Mouse (Mus musculus): ENCODE measurements around the gene Irak2.

Irak2 gene

DNA sequence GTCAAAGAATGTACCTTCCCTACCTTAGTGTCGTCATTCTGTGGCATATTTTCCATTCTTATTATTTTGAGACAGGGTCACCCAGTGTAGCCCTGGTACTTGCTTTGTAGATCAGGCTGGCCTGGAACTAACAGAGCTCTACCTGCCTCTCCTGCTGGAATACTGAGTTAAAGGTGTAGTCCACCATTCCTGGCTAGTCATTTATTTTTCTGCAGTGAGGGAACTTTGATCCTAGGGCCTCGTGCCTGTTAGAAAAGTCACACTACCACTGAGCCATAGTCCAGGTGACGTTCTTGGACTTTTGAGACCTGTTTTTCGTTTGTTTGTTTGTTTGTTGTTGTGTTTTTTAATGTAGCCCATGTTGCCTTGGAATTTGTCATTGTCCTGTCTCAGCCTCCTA lies 934 bp downstream of the Irak2 start:
- DNase-seq (ENCODE audit: low spot score in 2 of 2) = no peak

DNA sequence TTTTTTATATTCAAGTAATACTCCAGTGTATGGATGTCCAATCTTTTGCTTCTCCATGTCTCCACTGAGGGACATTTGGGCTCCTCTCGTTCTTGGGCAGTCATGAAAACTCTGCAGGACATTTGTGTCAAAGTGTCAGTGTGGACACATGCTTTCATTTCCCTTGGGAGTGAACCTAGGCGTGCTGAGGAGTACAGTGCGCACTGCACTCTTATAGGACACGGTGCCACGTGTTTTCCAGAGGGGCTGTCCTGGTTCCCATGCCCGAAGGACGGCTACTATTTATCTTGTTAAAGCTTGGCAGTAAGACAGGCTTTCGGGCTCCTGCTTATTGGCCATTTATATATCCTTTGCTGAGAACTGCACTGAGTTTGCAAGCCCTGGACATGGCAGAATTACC lies 4.3 kb downstream of the Irak2 start:
- DNase-seq (ENCODE audit: low spot score in 2 of 2) = no peak

DNA sequence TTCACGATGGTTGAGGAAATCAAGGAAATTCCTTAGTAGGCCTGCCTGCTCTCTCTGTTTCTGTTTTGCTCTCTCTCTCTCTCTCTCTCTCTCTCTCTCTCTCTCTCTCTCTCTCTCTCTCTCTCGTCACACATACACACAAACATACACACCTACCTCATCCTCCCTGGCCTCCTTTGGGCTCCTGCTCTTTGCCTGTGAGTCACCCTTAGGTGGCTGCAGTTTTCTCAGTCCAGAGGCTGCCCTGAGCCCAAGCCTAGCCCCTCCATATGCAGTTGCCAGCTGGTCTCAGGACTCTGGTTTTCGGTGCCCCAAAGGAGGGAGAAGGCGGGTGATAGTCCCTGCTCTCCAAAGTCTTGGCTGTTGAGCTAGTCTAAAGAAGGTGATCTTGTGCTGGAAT lies 4.8 kb downstream of the Irak2 start:
- DNase-seq (ENCODE audit: low spot score in 2 of 2) = peak in 1 of 2 experiments; percentile 38

DNA sequence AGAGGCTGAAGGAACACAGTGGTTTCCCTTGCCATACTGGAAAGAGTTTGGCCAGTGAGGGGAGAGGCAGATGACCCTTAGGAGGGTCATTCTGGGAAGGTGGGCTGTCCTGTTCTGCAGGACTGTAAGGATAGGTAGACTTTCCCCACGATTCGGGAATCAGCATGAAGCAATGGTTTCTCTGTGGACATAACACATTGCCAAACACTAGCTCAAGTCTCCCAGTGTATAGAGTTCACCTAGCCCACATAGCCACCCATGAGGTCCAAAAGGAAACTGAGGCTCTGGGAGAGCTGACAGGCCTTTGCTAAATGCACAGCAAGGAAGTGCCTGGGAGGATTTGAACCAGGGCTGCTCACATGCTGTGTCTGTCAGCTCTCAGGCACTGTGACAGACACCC lies 5.7 kb downstream of the Irak2 start:
- no peak for DNase-seq (ENCODE audit: low spot score in 2 of 2)

DNA sequence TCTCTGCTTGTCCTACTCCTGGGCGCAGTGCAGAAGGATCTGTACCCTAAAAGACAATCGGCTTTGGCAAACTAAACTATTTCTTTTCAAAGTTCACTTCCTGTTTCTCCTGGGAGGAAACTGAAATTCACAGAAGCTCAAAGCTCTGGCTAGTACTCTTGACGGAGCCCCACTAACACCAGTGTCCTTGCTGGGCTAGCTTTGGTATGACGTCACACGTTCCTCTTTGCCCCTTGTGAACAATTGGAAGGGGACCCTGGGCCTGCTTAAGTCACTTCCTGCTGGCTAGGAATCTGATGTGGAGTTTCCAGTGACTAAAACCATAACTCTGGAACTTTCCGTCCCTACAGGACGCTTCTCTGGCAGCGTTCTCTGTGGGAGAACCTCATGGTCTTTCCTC lies 6.5 kb downstream of the Irak2 start:
- DNase-seq (ENCODE audit: low spot score in 2 of 2) = peak in 1 of 2 experiments; percentile 14

DNA sequence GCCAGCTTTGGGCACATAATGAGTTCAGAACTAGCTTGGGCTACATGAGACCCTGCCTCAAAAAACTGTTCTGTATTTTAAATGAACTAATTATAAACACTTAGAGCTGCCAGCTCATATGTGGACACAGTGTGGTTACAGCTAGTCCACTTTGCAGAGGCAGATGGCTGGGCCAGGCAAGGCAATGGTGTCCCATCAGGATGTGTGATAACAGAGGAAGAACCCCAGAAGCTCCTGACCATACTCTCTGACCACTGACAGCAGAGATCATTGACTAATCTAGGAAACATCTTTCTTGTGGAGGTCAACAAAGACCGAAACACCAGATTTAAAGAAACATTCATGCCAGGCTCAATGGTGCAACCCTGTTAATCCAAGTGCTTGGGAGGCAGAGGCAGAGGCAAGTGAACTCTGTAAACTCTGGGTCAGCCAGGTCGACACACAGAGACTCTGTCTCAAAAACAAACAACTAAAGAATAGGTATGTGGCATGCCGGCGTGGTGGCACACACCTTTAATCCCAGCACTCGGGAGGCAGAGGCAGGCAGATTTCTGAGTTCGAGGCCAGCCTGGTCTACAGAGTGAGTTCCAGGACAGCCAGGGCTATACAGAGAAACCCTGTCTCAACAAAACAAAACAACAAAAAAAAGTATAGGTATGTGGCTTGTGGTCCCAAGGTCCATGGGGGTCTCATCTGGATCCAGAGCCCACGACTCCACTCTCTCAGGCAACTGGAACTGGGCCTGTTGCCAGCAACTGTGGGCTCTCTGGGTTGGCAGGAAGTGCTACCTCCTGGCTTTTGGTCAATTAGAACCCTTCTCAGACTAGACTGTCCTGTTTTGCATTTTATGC lies 11.3 kb downstream of the Irak2 start:
- DNase-seq (ENCODE audit: low spot score in 2 of 2) = peak; percentile 33 to 64

DNA sequence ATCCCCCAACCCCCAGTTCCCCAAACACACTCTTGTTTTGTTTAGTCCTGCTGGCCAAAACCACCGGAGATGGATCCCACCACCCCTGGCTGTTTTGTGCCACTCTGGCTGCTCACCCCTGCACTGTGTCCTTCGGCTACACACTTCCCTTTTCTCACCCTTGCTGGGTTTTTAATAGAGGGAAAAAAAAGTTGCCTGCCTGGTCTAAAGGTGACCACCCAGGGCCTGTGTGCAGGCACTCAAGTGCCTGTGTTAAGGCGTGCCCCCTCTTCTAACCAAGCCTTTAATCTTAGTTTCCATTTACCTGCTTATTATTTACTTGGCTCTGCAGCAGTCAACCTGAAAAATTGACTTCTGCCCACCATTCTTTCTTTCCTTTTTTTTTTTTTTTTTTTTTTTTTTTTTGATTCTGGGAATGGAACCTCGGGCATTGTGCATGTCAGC lies 12.0 kb downstream of the Irak2 start:
- peak in 1 of 2 experiments; percentile 47 for DNase-seq (ENCODE audit: low spot score in 2 of 2)

DNA sequence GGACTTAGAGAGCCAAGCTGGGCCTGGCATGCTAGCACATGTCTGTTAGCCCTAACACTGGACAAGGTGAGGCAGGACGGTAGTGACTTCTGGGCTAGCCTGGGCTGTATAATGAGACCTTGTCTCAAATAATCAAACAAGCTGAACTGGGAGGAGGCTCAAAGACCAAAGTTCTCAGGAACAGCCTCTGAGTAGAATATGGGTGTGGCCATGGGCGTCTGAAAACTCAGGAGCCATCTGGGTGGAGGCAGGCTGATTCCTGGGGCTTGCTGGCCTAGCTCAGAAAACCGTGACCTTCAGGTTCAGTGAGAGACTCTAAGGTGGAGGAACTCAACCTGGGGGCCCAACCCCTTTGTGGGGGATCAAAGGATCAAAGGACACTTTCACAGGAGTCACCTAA lies 13.4 kb downstream of the Irak2 start:
- no peak for DNase-seq (ENCODE audit: low spot score in 2 of 2)

DNA sequence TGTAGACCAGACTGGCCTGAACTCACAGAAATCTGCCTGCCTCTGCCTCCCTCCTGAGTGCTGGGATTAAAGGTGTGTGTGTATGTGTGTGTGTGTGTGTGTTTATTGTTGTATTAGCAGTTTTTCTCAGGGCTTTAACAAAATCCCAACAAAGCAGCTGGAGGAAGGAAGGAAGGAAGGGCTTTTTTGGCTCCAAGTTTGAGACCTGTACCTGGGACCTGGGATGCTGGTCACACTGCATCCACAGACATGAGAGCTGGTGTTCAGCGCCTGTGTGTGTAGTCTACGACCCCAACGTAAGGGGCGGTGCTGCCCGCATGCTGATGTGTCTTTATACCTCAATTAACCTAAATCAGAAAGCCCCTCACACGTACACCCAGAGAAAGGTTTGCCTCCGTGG lies 15.3 kb downstream of the Irak2 start:
- no peak for DNase-seq (ENCODE audit: low spot score in 2 of 2)

DNA sequence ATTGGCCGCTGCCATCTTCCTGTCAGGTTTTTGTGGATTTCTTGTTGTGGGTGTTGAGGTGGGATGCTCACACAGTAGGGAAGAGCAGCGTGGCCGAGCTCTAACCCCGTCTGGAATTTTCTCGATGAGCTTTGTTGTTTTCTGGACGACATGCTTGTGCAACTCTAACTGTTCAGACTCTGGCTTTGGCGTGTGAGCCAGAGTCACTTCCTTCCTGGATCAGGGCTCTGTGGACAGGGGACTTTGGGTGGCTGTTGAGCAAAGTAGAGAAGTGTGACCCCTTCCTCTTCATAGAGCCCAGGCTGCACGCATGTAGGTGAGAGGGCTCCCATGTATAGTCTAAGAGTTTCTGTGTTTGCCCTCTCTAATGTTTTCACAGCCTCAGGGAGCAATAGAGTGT lies 15.8 kb downstream of the Irak2 start:
- DNase-seq (ENCODE audit: low spot score in 2 of 2) = peak in 1 of 2 experiments; percentile 20

DNA sequence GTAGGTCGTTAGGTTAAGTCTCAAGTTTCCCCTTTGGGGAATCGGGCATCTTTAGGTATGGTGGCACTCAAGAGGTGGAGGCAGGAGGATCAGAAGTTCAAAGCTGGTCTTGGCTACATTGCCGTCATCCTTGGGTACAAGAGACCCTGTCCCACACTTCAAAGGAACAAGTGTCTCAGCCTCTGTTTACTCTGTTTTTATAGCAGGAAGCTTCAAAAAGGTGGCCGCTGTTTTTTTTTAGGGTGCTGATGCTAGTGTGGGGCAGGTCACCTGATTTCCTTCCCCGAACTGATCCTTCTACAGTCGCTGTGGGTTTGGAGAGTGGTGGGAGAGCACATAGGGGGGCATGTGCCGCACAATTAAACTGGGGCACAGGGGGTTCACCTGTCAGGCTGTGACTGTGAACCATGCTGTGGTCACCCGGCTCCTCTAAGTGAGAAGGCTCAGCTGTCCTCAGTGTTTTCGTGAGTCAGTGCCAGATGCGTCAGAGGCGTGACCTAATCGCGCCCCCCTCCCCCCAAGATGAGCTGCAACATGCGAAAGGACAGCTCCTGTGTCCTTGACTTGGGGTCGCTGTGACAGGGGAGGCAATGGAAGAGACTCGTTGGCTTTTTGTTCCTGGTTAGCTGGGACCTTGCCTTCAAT lies 16.6 kb downstream of the Irak2 start:
- peak; percentile 91 to 95 for DNase-seq (ENCODE audit: low spot score in 2 of 2)

DNA sequence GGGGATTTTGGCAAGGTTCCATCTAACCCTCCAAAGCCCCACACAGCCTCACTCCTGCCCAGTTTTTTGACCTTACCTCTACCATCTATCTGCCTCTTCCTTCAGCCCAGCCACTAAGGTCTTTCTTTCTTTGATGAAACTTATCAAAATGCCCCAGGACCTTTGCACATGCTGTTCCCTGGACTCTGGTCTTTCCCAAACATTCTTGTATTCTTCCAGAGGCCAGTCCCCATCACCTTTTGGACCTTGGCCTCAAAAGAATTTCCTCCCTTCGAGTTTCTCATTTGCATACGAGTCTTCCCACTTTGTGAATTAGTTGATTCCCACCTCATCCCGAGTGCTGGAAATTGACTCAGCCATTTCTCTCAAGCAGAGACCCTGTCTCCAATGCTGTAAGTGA lies 17.2 kb downstream of the Irak2 start:
- no peak for DNase-seq (ENCODE audit: low spot score in 2 of 2)

DNA sequence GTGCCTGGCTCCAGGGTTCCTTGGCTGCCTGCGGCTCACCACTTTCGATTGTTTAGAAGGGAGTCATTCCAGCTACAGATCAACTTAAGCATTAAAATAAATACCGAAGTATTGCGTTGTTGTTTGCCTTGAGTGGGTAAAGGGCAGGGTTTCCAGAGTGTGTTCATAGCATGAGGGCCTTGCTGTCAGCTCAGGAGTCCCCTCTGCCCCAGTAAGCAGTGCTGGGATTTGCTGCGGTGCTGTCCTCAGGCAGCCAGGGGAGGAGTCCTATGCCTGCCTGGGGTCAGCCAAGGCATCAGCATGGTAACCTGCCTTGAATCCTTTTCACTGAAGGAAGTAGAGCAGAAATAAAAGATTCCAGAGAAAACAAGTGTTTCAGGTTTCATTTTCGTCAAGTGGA lies 18.6 kb downstream of the Irak2 start:
- DNase-seq (ENCODE audit: low spot score in 2 of 2) = no peak

DNA sequence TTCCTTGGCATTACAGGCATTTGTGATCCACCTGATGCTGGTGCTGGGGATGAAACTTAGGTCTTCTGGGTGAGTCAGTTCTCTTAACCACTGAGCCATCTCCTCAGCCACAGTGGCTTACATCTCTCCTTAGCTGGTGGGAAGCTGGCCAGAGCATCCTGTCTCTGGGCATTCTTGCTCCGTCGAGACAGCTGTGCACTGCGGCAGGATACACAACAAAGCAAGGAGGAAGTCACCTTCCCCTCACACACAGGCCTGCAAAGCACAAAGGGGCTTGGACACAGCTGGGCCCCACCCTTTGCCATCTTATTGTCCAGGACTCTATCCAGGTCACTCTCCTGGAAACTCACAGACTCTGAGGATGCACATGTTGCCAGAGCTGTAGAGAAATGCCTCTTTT lies 20.0 kb downstream of the Irak2 start:
- DNase-seq (ENCODE audit: low spot score in 2 of 2) = peak in 1 of 2 experiments; percentile 34

DNA sequence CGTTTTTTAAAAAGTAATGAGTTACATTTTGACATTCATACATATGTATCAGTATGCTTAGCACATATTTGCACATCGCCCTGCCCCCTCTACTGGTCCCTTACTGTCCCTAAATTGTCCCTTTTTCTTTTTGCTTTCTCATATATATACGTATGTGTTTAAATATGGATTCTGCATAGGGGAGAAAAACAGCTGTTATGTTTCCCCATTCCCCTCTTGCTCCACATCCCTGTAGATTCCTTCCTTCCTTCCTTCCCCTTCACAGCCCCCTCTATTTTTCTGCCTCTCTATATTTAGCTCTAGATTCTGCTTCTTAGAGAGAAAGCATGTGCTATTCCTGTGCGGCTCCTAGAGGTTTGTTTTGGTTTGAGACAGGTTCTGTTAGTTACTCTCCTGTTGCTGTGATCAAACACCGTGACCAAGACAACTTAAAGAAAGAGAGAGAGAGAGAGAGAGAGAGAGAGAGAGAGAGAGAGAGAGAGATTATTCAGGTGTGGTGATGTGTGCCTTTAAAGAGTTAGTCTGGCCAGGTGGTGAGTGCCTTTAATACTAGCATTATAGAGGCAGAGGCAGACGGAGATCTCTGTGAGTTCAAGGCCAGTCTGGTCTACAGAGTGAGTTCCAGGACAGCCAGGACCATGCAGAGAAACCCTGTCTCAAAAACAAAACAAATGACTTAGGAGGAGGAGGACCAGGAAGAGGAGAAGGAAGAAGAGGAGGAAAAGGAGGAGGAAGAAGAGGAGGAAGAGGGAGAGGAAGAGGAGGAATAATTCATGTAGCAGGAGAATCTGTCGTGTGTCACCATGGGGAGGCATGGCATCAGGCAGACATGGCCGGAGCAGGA lies 21.6 kb downstream of the Irak2 start:
- DNase-seq (ENCODE audit: low spot score in 2 of 2) = no peak

DNA sequence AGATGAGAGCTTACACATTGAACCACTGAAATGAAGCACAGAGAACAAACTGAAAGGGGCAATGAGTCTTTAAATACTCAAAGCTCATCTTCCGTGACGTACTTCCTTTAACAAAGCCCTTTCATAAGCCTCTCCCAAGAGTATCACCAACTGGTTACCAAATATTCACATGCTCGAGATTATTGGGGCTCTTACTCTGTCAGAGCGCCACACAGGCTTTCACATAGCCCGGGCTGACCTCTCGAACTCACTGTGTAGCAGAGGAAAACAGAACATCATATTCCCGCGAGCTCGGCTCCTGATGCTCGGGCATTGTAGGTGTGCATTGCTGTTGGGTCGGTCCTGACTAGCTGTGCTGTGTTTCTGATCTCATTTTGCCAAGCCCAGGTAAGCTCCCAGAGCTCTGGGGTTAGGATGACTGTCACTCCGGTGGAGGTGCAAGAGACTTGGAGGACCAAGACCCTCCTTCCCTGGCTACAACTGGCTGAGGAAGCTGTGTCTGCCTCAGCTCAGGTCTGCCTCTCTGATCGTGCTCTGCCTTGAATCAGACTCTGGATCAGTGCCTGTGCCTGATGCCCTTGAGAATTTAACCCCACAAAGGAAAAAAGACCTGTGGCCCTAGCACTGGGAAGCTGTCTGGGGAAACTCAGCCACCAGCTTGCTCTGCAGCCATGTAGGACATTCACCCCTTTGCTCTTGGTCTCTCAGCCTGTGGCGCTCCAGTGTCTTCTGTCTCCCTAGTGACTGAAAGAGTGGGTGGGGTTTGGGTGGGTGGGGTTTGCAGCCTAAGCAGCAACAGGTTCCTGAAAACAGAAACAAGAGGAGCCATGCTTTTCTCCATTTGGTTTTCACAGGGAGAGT lies 22.5 kb downstream of the Irak2 start:
- DNase-seq (ENCODE audit: low spot score in 2 of 2) = peak in 1 of 2 experiments; percentile 73

DNA sequence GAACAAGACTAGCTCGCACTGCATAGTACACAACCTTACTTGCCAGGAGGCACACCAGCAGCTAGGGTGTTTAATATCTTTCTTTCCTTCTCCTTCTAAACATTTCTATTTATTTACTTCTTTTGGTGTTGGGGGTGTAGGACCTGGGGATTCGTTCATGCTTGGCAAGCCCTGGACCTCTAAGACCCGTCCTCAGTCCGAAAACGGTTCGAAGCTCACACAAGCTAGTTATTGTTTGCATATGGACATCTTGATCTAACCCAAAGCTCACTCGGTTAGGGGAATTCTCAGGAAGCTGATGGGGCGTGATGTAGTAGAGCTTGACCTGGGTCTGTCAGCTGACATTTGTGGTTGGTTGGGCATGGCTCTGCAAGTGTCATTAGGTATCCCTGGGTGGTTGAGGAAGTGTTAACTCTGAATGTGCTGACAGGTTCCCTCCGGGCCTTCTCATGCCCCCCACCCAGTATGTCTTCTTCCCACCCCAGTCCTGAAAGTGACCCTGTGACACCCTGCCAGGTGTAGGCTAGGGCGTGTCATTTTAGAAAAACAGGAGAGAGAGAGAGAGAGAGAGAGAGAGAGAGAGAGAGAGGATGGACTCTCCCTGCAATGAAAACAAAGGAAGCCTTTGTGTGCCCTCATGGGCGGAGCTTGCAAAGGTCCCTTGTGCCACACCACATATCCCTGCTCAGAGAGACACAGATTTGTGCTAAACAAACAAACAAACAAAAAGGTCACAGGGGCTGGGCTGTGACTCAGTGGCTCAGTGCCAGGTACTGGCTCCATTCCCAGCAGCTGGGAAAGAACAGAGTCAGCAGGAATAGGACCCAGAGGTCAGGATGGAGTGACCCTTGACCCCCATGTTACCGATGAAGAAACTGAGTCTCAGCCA lies 23.3 kb downstream of the Irak2 start:
- peak; percentile 87 to 90 for DNase-seq (ENCODE audit: low spot score in 2 of 2)

DNA sequence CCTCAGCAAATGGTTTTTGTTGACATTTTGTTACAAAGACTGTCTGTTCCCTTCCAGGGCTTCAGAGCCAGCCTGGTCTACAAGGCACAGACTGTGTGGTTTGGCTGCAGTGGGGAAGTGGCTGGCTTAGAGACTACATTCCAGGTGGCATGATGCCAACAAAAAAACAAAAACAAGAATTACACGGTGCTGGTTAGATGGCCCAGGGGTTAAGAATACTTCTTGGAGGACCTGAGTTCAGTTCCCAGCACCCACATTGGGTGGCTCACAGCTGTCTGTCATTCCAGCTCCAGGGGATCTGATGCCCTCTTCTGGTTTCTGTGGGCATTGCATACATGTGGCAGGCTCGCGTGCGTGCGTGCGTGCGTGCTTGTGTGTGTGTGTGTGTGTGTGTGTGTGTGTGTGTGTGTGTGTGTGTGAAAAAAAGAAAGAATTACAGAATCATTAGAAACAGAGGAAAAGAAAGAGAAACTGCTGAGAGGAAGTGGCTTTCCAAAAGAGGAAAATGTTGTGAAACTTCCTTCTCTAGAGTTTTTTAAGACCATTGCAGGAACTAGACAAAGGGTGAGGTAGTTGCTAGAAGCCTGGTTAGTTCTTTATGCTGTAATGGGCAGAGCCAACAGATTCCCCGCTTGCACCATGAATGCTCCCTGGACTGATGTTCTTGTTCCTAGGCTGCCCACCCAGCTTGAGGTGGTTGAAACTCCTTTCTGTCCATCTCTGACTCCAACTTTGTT lies 24.9 kb downstream of the Irak2 start:
- peak in 1 of 2 experiments; percentile 54 for DNase-seq (ENCODE audit: low spot score in 2 of 2)

DNA sequence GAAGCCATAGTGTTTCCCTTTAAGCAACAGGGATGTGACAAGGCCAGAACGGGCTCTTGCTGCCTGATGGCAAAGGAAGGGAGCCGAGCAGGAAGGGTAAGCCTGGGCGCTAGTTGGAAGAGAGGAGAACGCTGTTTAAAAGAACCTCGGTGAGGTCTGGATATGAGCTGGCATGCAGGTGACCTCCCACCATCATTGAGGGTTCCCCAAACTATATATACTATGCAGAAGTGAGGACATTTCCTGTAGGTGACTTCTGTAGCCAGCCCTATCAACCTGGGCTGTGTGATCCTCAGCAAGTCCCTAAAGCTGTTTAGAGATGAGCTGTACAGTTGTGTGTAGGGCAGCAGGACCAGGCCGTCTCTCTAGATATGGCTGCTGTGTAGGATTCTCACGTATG lies 26.0 kb downstream of the Irak2 start:
- DNase-seq (ENCODE audit: low spot score in 2 of 2) = no peak
